Mouse (Mus musculus): ENCODE data around the gene Mmp9.

DNA sequence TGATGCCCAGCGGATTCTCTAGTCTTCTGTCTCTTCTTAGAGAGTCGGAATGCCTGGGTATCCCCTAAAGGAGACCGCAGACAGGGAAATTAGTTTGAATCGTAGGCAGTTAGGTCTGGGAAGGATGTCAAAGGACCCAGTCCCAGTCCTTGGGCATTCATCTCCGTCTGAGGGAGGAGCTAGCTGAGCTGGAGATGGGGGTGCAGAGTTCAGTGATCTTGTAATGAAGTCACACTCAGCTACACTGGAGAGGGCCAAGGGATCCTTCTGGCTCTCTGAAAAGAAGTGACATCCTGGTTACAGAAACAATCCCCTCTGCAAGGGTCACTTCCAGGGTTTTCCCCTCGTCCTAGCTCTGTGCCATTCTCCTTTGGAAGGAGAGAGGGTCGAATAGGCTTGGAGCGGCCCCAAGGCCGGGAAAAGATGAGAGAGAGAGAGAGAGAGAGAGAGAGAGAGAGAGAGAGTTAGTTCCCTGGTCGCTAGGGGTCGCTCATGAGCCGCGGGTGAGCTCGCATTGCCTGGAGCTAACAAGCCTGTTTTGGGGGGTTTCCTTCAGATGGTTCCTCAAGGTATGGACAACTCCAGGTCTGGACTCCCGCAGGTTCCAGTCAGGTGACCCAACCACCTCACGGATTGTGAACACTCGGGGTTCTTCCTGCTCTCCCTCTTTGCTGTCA, 21.1 kb downstream of the Mmp9 start:
- TF ChIP-seq POLR2A (IDR thresholded peaks at IDR 0.05; ENCODE audit: borderline replicate concordance, extremely low read depth, low read depth, low read length) (no peak), CTCF (IDR thresholded peaks at IDR 0.05; ENCODE audit: insufficient read depth, low read length) (peak; percentile 74)
